Mouse (Mus musculus) small intestine, adult 2 months (tissue): ENCODE measurements at regions not wholly inside any gene's neighbourhood (a gene's known extent, or its start where the extent isn't known, plus 50 kb on each side); places are given as distances from the start of the nearest gene placed in this dataset.

Experiments
- CTCF ChIP-seq: fragments of 200-500 bp; IDR thresholded peaks from 2 replicates; pipeline ENCODE4 v1.5.1; 2012; ENCODE audit warnings: low read depth, mild to moderate bottlenecking, control low read depth, inconsistent platforms, low read length, moderate library complexity, mixed read lengths; ENCODE audit not compliant: insufficient replicate concordance, insufficient read length; ENCODE audit errors: extremely low read depth
- POLR2A ChIP-seq: fragments of 200-500 bp; IDR thresholded peaks from 2 replicates; pipeline ENCODE4 v1.6.1; 2012; ENCODE audit warnings: low read depth, mild to moderate bottlenecking, control low read depth, inconsistent platforms, low read length, moderate library complexity

- TF ChIP-seq CTCF: no peak
- TF ChIP-seq POLR2A: no peak
Measured at GRCm38 (mm10) chr8:128097601-128098000, 260.8 kb upstream of the Nrp1 start.
